Mouse (Mus musculus) CD8-positive naive resting alpha-beta T cell, adult 2 months (primary cell): ENCODE results near the gene Pcnx3.

ENCODE experiments used
- DNase-seq, 2 experiments: peaks; one replicate each; pipeline ENCODE4 v3.0.0; 2022; ENCODE audit warnings: low read depth in 2 of 2, low spot score in 2 of 2

Pcnx3 gene

GRCm38 (mm10) chr19:5684985-5685384 is 3.7 kb downstream of the Pcnx3 start:
- DNase-seq, result no peak

- no peak for DNase-seq
Observed at GRCm38 (mm10) chr19:5684236-5684635, 4.5 kb downstream of the Pcnx3 start.

DNA sequence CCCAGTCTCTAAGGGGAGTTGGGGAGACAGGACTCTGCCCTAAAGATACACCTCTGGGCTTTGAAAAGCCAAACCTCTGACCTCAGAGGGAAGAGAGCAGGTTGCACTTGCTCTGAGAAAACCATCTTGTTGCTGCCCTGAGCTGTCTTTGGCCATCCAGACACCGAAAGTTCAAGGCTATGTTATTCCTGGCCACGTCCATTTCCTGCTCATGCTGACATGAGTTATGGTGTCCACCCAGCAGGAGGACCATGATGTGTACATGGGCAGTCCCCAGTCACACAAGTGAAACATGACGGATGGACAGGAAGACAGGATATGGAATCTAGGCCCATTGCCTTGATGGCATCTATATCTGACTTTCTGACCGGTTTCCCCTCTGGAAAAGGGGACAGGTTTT is 8.3 kb downstream of the Pcnx3 start:
- no peak for DNase-seq

DNA sequence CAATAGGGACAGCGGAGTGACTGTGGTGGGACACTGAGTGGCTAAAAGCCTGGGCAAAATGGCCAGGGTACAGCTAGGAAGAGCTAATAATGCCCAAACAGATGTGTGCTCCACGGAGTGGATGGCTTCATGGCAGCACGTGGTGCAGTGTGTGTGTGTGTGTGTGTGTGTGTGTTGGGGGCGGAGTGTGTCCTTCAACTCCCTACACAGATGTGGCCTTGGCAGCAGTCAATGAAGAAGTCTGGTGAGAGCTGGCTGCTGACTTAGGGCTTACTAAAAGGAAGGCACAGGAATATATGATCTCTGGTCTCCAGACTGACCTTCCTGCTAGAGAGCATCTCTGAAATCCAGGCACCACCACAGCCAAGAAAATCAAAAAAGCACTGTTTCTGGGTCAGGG is 20.3 kb downstream of the Pcnx3 start:
- DNase-seq, result no peak

- DNase-seq, result no peak
Observed at GRCm38 (mm10) chr19:5666386-5666785, 22.3 kb downstream of the Pcnx3 start.

DNA sequence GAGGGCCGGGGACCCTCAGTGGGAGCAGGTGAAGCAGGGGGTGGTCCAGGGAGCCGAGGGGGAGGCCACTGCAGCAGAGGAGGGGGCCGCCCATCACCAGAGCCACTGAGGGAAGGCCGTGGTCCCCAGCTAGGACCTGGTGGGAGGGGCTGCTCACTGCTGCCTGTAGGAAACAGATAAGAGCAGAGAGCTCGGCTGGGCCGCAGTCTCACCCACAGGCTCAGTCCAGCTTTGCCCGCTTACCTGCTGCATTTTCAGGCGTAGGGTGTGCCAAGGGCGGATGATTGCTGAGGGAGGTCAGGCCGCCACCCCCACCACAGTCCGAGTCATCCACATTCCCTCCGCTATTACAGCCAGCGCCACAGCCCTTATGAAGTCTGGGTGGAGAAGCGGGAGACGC is 23.2 kb downstream of the Pcnx3 start:
- DNase-seq, result no peak

GRCm38 (mm10) chr19:5664669-5665257 is 23.9 kb downstream of the Pcnx3 start:
- DNase-seq, result no peak

DNA sequence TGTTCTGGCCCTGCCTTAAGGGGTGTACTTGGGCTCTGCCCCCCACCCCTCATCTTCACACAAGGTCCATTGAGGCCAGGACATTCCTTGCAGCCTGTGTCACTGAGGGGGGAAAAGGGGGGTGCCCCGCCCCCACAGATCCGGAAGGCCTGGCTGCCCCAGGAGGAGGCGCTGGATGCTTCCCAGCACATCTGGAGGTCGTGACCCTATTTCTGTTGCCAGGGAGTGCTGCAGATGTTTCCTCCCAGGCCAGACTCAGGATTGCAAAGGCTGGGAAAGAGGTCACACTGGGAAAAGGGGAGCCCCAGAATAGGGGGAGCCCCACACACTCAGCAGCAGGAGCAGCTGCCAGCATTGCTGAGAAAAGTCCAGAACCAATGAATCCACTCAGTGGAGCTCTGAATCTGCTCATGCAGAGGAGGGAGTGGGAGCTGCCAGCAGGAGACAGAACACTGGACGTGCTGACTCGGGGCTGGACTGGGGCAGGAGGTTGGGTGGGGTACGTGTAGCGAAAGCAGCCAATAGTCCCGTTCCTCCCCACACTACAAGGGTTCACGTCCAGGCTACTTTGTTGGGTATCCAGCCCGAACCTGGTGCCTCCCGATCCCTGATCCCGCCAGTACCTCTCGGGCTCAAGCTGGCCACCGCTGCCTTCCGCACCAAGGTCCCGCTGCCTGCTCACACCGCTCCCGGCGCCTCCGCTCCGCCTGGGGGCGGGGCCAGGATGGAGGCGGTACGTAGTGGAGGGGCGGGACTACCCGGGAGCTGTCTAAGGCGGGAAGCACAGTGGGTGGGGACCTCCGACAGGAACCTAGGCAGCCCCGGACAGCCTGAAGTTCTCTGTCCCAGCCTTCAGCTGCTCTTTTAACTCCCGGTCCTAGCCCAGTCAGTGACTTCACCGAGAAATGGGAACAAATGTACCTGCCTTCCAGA is 25.5 kb downstream of the Pcnx3 start, which contains the start of gene Sipa1:
Gene Sipa1, minus strand, starts transcription at position 727 of the 933 bp plus-strand sequence.
- DNase-seq, result peak; percentile 84 to 93

GRCm38 (mm10) chr19:5662310-5662709 is 26.4 kb downstream of the Pcnx3 start:
- peak in 1 of 2 experiments; percentile 27 for DNase-seq

GRCm38 (mm10) chr19:5660942-5661751 is 27.6 kb downstream of the Pcnx3 start:
- DNase-seq, result no peak

DNA sequence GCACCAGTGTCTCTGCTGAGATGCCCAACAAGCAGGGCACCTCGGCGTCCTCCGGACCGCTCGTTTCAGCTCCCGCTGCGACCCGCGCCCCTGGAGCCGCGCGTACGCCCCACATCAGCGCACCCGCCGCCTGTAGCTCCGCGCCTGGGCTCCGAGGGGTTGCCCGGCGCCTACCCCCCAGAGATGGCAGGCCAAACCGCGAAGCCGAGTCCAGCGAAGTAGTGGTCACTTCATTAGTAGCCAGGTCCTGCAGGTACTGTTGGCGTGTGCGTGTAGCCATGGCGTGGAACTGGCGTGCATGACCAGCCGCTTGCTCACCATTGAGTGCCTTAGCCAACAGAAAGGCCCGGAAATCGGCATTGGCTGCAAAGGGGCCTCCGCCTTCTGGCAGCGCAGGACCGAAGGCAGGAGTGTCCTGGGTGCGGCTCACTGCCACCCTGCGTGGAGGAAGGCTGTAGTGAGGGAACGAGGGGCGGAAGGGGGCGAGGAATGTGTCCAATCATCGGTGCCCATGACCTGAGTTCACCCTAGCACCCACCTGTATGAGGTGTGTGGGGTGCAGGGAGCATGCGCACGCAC is 33.9 kb downstream of the Pcnx3 start:
- no peak for DNase-seq

- no peak for DNase-seq
Observed at GRCm38 (mm10) chr19:5653969-5654719, 34.6 kb downstream of the Pcnx3 start.

DNA sequence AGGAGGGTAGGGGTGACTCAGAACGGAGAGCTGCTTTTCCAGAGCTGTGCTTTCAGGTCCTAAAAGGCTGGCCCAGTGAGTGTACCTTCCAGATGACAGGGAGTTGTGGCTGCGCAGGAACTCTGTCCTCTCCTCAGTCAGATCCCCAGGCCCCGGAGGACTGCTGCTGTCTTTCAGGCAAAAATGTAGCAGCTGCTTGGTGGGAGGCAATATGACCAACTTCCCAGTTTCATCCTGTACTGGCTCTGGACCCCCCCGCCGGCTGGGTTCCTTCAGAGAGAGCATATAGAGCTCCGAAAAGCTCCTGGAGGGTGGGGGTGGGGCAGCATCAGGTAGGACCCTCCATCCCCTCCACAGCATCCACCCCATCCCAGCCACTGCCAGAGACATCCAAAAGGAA is 36.1 kb downstream of the Pcnx3 start:
- DNase-seq, result no peak

- no peak for DNase-seq
Observed at GRCm38 (mm10) chr19:5651502-5652274, 37.0 kb downstream of the Pcnx3 start.

- no peak for DNase-seq
Observed at GRCm38 (mm10) chr19:5649298-5649741, 39.4 kb downstream of the Pcnx3 start.

DNA sequence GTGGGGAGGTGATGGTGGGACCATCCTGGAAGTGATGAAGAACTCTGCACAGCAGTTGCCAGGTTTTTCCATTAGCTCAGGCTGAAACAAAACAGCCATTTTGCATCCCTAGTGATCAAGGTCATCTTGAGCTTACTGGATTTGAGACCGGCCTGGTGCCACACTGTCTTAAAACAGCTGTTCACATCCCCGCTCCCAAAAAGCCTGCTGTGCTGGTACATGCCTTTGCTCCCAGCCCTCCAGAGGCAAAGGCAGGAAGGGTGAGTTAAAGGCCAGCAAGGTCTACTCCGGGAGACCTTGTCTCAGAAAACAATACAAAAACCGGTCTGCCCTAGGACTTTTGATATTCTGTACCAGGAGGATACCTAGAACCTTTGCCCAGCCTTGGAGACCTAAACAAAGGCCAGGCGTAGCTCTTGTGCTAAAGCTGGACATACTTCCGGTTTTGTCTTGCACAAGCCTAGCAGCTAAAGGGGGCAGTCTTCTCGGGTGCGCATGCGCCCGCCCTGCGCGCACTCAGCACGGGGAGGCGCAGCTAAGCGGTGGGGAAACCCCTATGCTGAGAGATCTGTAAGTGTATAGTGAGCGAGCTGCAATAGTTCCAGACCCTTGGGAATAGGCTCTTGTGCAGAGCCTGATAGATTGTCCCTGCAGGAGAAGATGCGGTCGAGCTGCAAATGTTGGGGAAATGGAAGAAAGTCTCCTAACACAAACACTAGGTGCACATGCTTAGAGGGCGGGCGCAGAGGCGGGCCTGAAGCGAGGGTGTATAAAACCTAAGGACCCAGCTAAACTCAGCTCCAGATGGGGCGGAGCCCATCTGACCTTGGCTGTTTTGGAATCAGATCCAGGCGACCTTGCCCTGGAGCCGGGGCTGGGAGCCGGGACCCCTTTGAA is 40.1 kb downstream of the Pcnx3 start:
- peak; percentile 76 to 78 for DNase-seq

- no peak for DNase-seq
Observed at GRCm38 (mm10) chr19:5647791-5648190, 40.9 kb downstream of the Pcnx3 start.

DNA sequence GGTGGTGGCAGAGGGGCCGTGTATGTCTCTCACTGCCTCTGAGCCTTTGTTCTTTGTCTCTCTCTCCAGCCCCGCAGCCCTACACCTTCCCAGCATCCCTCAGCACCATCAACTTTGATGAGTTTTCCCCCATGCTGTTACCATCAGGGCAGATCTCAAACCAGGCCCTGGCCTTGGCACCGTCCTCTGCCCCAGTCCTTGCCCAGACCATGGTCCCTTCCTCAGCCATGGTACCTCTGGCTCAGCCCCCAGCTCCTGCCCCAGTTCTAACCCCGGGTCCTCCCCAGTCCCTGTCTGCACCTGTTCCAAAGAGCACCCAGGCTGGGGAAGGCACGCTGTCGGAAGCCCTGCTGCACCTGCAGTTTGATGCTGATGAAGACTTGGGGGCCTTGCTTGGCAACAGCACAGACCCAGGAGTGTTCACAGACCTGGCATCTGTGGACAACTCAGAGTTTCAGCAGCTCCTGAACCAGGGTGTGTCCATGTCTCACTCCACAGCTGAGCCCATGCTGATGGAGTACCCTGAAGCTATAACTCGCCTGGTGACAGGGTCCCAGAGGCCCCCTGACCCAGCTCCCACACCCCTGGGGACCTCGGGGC is 41.9 kb downstream of the Pcnx3 start:
- no peak for DNase-seq
